In the genomic region with DNA sequence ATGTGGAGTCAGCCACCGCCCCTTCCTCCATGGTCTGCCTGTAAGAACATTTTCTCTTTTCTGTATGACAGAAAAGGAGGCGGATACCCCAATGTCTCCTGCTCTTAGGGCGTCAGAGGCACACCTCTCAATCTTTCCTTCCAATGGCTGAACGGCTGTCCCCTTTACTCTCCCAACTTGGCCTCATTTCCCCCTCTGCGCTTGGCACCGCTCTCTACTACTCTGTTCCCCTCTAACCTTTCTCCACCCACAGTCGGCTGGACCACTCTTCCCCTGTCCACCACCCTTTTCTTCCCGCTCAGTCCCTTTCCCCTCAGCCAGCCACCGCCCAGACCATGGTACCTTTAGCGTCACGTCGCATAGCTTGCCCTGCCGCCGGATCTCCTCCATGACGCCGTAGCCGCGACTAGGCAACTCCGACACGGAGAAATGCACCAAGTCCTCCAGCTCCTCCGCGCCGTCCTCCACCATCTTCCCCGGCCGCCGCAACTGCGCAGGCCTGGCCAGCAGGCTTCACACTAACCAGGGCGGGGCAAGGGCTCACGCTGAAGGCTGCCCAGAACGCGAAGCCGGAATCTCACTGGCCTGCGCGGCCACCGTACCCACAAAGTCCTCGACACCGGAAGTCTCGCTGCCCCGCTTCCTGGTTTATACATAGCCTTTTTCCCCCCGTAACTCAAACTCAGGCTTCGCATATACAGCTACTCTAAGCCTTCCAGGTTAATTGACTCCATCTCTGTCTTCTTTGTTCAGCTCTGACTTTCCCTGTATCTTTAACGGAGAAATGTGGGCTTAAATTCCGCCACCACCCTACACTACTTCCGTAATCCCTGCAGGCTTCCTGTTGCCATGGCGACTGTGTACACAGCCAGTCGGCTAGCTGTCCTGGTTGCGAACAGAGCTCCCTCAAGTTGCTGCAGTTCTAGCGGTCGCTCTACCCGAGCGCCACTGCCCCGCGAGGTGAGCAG, we compare ENCODE assay signal across 8 mouse cellular contexts. TPM values are rescaled to one million over a fixed set of nuclear protein-coding genes. Genes with fewer than 3 reads are reported as not detected.
A peak's percentile ranks its signal among the peaks of the same experiment; 100 is the strongest.
DNase-seq lines count a peak whose midpoint lies in the region; ATAC-seq and TF ChIP-seq lines count a peak whose summit lies in the region.

A gene (minus strand): TSS at position 571 of the 968 bp plus-strand sequence.
A gene (plus strand): TSS at position 835 of the 968 bp plus-strand sequence.

- peak; percentile 93 to 95 for DNase-seq in CD8-positive naive resting alpha-beta T cell, adult 2 months (ENCODE audit: low read depth in 2 of 2, low spot score in 2 of 2)
- DNase-seq in c-Kit-positive CD71-negative TER-119-negative erythroid progenitor cells, embryonic 14.5 days (ENCODE audit: low read depth) = peak; percentile 89
- peak; percentile 96 for DNase-seq in forebrain, embryonic 10.5 days (ENCODE audit: extremely low spot score, low spot score)
- DNase-seq in kidney, postnatal 25 days = peak; percentile 99
- peak; percentile 85 to 89 (median 88) for DNase-seq in liver, embryonic 14.5 days (ENCODE audit: low read depth in 3 of 3, low spot score in 3 of 3)
- peak; percentile 97 for DNase-seq in neural tube, embryonic 11.5 days (ENCODE audit: low spot score)
- DNase-seq in stomach, postnatal 0 days (ENCODE audit: low spot score) = peak; percentile 96

- peak; percentile 32; the same call in 1 of the 2 replicates for TF ChIP-seq CTCF in liver, embryonic 14.5 days (IDR thresholded peaks at IDR 0.05; ENCODE audit: low read depth)
- TF ChIP-seq CTCF in stomach, postnatal 0 days (IDR thresholded peaks at IDR 0.05; ENCODE audit: low read depth) = peak; percentile 40

- H3K9me3 ChIP-seq in forebrain, embryonic 10.5 days = no peaks in the 10 kb centered on the region
- H3K9me3 ChIP-seq in heart, embryonic 15.5 days (replicated peaks) = no peaks in the 10 kb centered on the region
- H3K9me3 ChIP-seq in liver, embryonic 14.5 days (ENCODE audit: control insufficient read depth, low read length) = no peaks in the 10 kb centered on the region
- H3K9me3 ChIP-seq in neural tube, embryonic 11.5 days (ENCODE audit: control insufficient read depth, low read length) = no peaks in the 10 kb centered on the region
- no peaks in the 10 kb centered on the region for H3K9me3 ChIP-seq in stomach, postnatal 0 days (ENCODE audit: control insufficient read depth, low read length)

- H3K36me3 ChIP-seq in forebrain, embryonic 10.5 days (replicated peaks) = peaks cover 3% of the 10 kb centered on the region; the same call in 1 of the 2 replicates
- no peaks in the 10 kb centered on the region for H3K36me3 ChIP-seq in heart, embryonic 15.5 days
- H3K36me3 ChIP-seq in liver, embryonic 14.5 days (replicated peaks; ENCODE audit: control insufficient read depth, insufficient read depth, low read depth) = no peaks in the 10 kb centered on the region
- no peaks in the 10 kb centered on the region for H3K36me3 ChIP-seq in neural tube, embryonic 11.5 days (ENCODE audit: control insufficient read depth, insufficient read depth, low read length)
- no peaks in the 10 kb centered on the region for H3K36me3 ChIP-seq in stomach, postnatal 0 days (ENCODE audit: control insufficient read depth, insufficient read depth, low read length)

- no peak for TF ChIP-seq EP300 in liver, embryonic 14.5 days (IDR thresholded peaks at IDR 0.05; ENCODE audit: low read depth)
- peak; percentile 15 for TF ChIP-seq EP300 in stomach, postnatal 0 days (optimal IDR thresholded peaks at IDR 0.05)

- peak; percentile 97 for ATAC-seq in heart, embryonic 15.5 days (replicated peaks; ENCODE audit: insufficient number of reproducible peaks, insufficient read depth, low FRiP score, low read depth)
- peak; percentile 98 for ATAC-seq in liver, embryonic 14.5 days (ENCODE audit: insufficient read depth)
- ATAC-seq in neural tube, embryonic 11.5 days (ENCODE audit: insufficient read depth, low FRiP score, low TSS enrichment) = peak; percentile 97
- peak; percentile 98 for ATAC-seq in stomach, postnatal 0 days (ENCODE audit: low FRiP score, low TSS enrichment)

- H3K27me3 ChIP-seq in forebrain, embryonic 10.5 days (ENCODE audit: poor library complexity, severe bottlenecking) = peaks cover 13% of the 10 kb centered on the region
- peaks cover 9% of the 10 kb centered on the region for H3K27me3 ChIP-seq in heart, embryonic 15.5 days
- H3K27me3 ChIP-seq in liver, embryonic 14.5 days (ENCODE audit: control insufficient read depth, insufficient read depth, low read length) = no peaks in the 10 kb centered on the region
- no peaks in the 10 kb centered on the region; the same call in 1 of the 2 replicates for H3K27me3 ChIP-seq in neural tube, embryonic 11.5 days (ENCODE audit: control insufficient read depth, insufficient read depth, low read length)
- no peaks in the 10 kb centered on the region for H3K27me3 ChIP-seq in stomach, postnatal 0 days (ENCODE audit: control insufficient read depth, insufficient read depth, low read length)

- WGBS in forebrain, embryonic 10.5 days = under 1% methylated on average over 53 of the region's 53 CpGs
- 0% methylated on average over 53 of the region's 53 CpGs for whole genome bisulfite sequencing in heart, embryonic 15.5 days
- under 1% methylated on average over 53 of the region's 53 CpGs for WGBS in liver, embryonic 14.5 days (ENCODE audit: insufficient replicate concordance)
- under 1% methylated on average over 53 of the region's 53 CpGs for WGBS in neural tube, embryonic 11.5 days
- under 1% methylated on average over 53 of the region's 53 CpGs for WGBS in stomach, postnatal 0 days

- peak within 1 kb of the TSS; percentile 83 for H3K4me3 ChIP-seq in forebrain, embryonic 10.5 days
- peak within 1 kb of the TSS; percentile 84 for H3K4me3 ChIP-seq in heart, embryonic 15.5 days
- peak within 1 kb of the TSS; percentile 64 to 69 for H3K4me3 ChIP-seq in liver, embryonic 14.5 days (ENCODE audit: insufficient read depth in 1 of 2, low read depth in 2 of 2, low read length in 2 of 2)
- peak within 1 kb of the TSS; percentile 65 for H3K4me3 ChIP-seq in neural tube, embryonic 11.5 days (ENCODE audit: low read depth, low read length)
- H3K4me3 ChIP-seq in stomach, postnatal 0 days (ENCODE audit: low read depth, low read length) = peak within 1 kb of the TSS; percentile 73

- peak within 1 kb of the TSS; percentile 84 for H3K4me2 ChIP-seq in heart, embryonic 15.5 days
- peak within 1 kb of the TSS; percentile 88 for H3K4me2 ChIP-seq in liver, embryonic 14.5 days (ENCODE audit: low read depth)
- H3K4me2 ChIP-seq in neural tube, embryonic 11.5 days (ENCODE audit: low read depth) = peak within 1 kb of the TSS; percentile 62
- H3K4me2 ChIP-seq in stomach, postnatal 0 days (replicated peaks; ENCODE audit: low read depth) = peak within 1 kb of the TSS; percentile 87

- H3K4me1 ChIP-seq in forebrain, embryonic 10.5 days = peaks cover 24% of the 10 kb centered on the region
- peaks cover 14% of the 10 kb centered on the region for H3K4me1 ChIP-seq in heart, embryonic 15.5 days (replicated peaks)
- peaks cover 10 to 11% of the 10 kb centered on the region in 2 experiments for H3K4me1 ChIP-seq in liver, embryonic 14.5 days (replicated peaks; ENCODE audit: control insufficient read depth in 2 of 2, insufficient read depth in 2 of 2, low read length in 1 of 2)
- peaks cover 5% of the 10 kb centered on the region; the same call in 1 of the 2 replicates for H3K4me1 ChIP-seq in neural tube, embryonic 11.5 days (ENCODE audit: control insufficient read depth, insufficient read depth, low read length)
- H3K4me1 ChIP-seq in stomach, postnatal 0 days (replicated peaks; ENCODE audit: control insufficient read depth, insufficient read depth) = peaks cover 7% of the 10 kb centered on the region; the same call in 1 of the 2 replicates

- peak within 1 kb of the TSS; percentile 91 for H3K27ac ChIP-seq in forebrain, embryonic 10.5 days
- H3K27ac ChIP-seq in heart, embryonic 15.5 days = peak within 1 kb of the TSS; percentile 95
- H3K27ac ChIP-seq in liver, embryonic 14.5 days = peak within 1 kb of the TSS; percentile 52
- peak within 1 kb of the TSS; percentile 54; the same call in 1 of the 2 replicates for H3K27ac ChIP-seq in neural tube, embryonic 11.5 days (ENCODE audit: low read depth, low read length)
- peak within 1 kb of the TSS; percentile 94 for H3K27ac ChIP-seq in stomach, postnatal 0 days (replicated peaks)

- H3K9ac ChIP-seq in heart, embryonic 15.5 days = peak within 1 kb of the TSS; percentile 81
- H3K9ac ChIP-seq in liver, embryonic 14.5 days (replicated peaks) = peak within 1 kb of the TSS; percentile 85
- peak within 1 kb of the TSS; percentile 75 for H3K9ac ChIP-seq in neural tube, embryonic 11.5 days (ENCODE audit: low read length)
- peak within 1 kb of the TSS; percentile 76 for H3K9ac ChIP-seq in stomach, postnatal 0 days (ENCODE audit: low read length)

RNA-seq across cellular contexts. Expression of the first gene that starts in this region (rescaled TPM):
- polyA plus RNA-seq in forebrain, embryonic 10.5 days (2016; fragmentation: Nextera tagmentation; extraction: Ambion mirVana) = 8.2 TPM in 2 replicates
- polyA plus RNA-seq in heart, embryonic 15.5 days (2015; fragmentation: Nextera tagmentation; extraction: Ambion mirVana) = 7.3 and 9.0 TPM in 2 replicates
- 2.4 and 2.8 TPM in 2 replicates for polyA plus RNA-seq in liver, embryonic 14.5 days (2012; rRNA removed)
- 1.8 and 2.4 TPM in 2 replicates for polyA plus RNA-seq in liver, embryonic 14.5 days (2014; fragmentation: Nextera tagmentation; extraction: Ambion mirVana)
- 11.0 and 11.1 TPM in 2 replicates for polyA plus RNA-seq in neural tube, embryonic 11.5 days (2014; fragmentation: Nextera tagmentation; extraction: Ambion mirVana)
- 5.7 and 5.8 TPM in 2 replicates for polyA plus RNA-seq in stomach, postnatal 0 days (2015; fragmentation: Nextera tagmentation; extraction: Ambion mirVana)

RNA-seq across cellular contexts. Expression of the second gene that starts in this region (rescaled TPM):
- 0.70 and 1.1 TPM in 2 replicates for polyA plus RNA-seq in forebrain, embryonic 10.5 days (2016; fragmentation: Nextera tagmentation; extraction: Ambion mirVana)
- 0.52 and 0.99 TPM in 2 replicates for polyA plus RNA-seq in heart, embryonic 15.5 days (2015; fragmentation: Nextera tagmentation; extraction: Ambion mirVana)
- polyA plus RNA-seq in liver, embryonic 14.5 days (2012; rRNA removed) = 0.10 and 0.19 TPM in 2 replicates
- polyA plus RNA-seq in liver, embryonic 14.5 days (2014; fragmentation: Nextera tagmentation; extraction: Ambion mirVana) = 0.10 and 0.37 TPM in 2 replicates
- 0.89 and 1.3 TPM in 2 replicates for polyA plus RNA-seq in neural tube, embryonic 11.5 days (2014; fragmentation: Nextera tagmentation; extraction: Ambion mirVana)
- polyA plus RNA-seq in stomach, postnatal 0 days (2015; fragmentation: Nextera tagmentation; extraction: Ambion mirVana) = 1.3 and 1.4 TPM in 2 replicates

Comparison
In these comparisons a context has a peak if more than half of its experiments do, and no peak if none do; other contexts are left out.
1. Peak in every context shown above with its lines: DNase-seq, ATAC-seq, H3K4me3 ChIP-seq and H3K27ac ChIP-seq.